Mouse (Mus musculus) myocyte (in vitro differentiated cells): ENCODE data around the gene Hist1h3d. TPM values are rescaled to one million over a fixed set of nuclear protein-coding genes. Genes with fewer than 3 reads are reported as not detected.
"Not testable (repeated sequence)": the region's sequence is repeated elsewhere in the genome, so short reads cannot be mapped to it uniquely, and the experiment has no call there.

Source experiments
- H3K27me3 ChIP-seq: one replicate; pipeline ENCODE4 v1.6.1; 2011; ENCODE audit not compliant: control insufficient read depth, insufficient read depth, insufficient read length
- H3K36me3 ChIP-seq: one replicate; pipeline ENCODE4 v1.6.1; 2011; ENCODE audit not compliant: control insufficient read depth, insufficient read depth
- H3K4me2 ChIP-seq: one replicate; pipeline ENCODE4 v1.6.1; 2011; ENCODE audit warnings: low read depth, control low read depth
- H3K4me3 ChIP-seq: one replicate; pipeline ENCODE4 v1.5.1; 2011; ENCODE audit warnings: mild to moderate bottlenecking, control low read depth, moderate library complexity
- H3K79me2 ChIP-seq: one replicate; pipeline ENCODE4 v1.6.1; 2011; ENCODE audit not compliant: control insufficient read depth, insufficient read depth
- H3ac ChIP-seq: one replicate; pipeline ENCODE4 v1.6.1; 2011; ENCODE audit not compliant: control insufficient read depth, insufficient read length
- CEBPB ChIP-seq: IDR thresholded peaks from 2 replicates; pipeline ENCODE4 v1.6.1; 2011; ENCODE audit warnings: mild to moderate bottlenecking, moderate library complexity; ENCODE audit not compliant: poor library complexity, insufficient read depth, severe bottlenecking
- E2F4 ChIP-seq: IDR thresholded peaks from one replicate; pipeline ENCODE4 v1.6.1; 2011; ENCODE audit warnings: mild to moderate bottlenecking, control low read depth, moderate library complexity; ENCODE audit not compliant: insufficient read depth
- MAX ChIP-seq: IDR thresholded peaks from one replicate; pipeline ENCODE4 v1.6.1; 2011; ENCODE audit warnings: low read depth, mild to moderate bottlenecking, control low read depth
- MYOD1 ChIP-seq, 3 experiments: IDR thresholded peaks; one replicate each; pipeline ENCODE4 v1.6.1; 2011; ENCODE audit warnings: control low read depth in 2 of 3, low read depth in 2 of 3, mild to moderate bottlenecking in 2 of 3, moderate library complexity in 1 of 3; ENCODE audit not compliant: insufficient read length in 2 of 3, control insufficient read depth in 1 of 3
- MYOG ChIP-seq, 3 experiments: IDR thresholded peaks; one replicate each; pipeline ENCODE4 v1.6.1; 2011; ENCODE audit warnings: control low read depth in 2 of 3, low read depth in 2 of 3, mild to moderate bottlenecking in 2 of 3; ENCODE audit not compliant: insufficient read length in 2 of 3, control insufficient read depth in 1 of 3, insufficient read depth in 1 of 3
- POLR2A ChIP-seq: IDR thresholded peaks from one replicate; pipeline ENCODE4 v1.6.1; 2011; ENCODE audit warnings: low read depth, mild to moderate bottlenecking, control low read depth, moderate library complexity; ENCODE audit not compliant: insufficient read length
- POLR2AphosphoS2 ChIP-seq: IDR thresholded peaks from one replicate; pipeline ENCODE4 v1.6.1; 2011; ENCODE audit warnings: low read depth, control low read depth; ENCODE audit not compliant: insufficient read length
- REST ChIP-seq: IDR thresholded peaks from one replicate; pipeline ENCODE4 v1.6.1; 2011; ENCODE audit warnings: mild to moderate bottlenecking, control low read depth, moderate library complexity; ENCODE audit not compliant: insufficient read depth, insufficient read length
- SRF ChIP-seq: IDR thresholded peaks from one replicate; pipeline ENCODE4 v1.6.1; 2011; ENCODE audit warnings: low read depth; ENCODE audit not compliant: control insufficient read depth, insufficient read length
- TCF12 ChIP-seq: IDR thresholded peaks from one replicate; pipeline ENCODE4 v1.6.1; 2011; ENCODE audit warnings: mild to moderate bottlenecking, control low read depth; ENCODE audit not compliant: poor library complexity, insufficient read depth, severe bottlenecking
- TCF3 ChIP-seq: IDR thresholded peaks from one replicate; pipeline ENCODE4 v1.6.1; 2011; ENCODE audit warnings: low read depth, control low read depth; ENCODE audit not compliant: insufficient read length
- USF1 ChIP-seq: IDR thresholded peaks from one replicate; pipeline ENCODE4 v1.6.1; 2011; ENCODE audit warnings: low read depth, mild to moderate bottlenecking, control low read depth, moderate library complexity
- polyA plus RNA-seq: library from polyadenylated mRNA; unstranded; fragments of >200 nt; fragmentation: generic; extraction: Trizol; gene quantifications from one replicate; pipeline ENCODE4 v1.2.1, GENCODE M21; 2012; ENCODE audit warnings: missing spikeins

Gene Hist1h3d
- polyA plus RNA-seq, 1 experiment = 2.5 TPM

- TF ChIP-seq POLR2AphosphoS2 (peak; percentile 83), TCF12 (no peak), POLR2A (peak; percentile 77), SRF (no peak), TCF3 (no peak), REST (no peak), MYOD1 (IDR thresholded peaks at IDR 0.05; ENCODE audit: control insufficient read depth in 1 of 3, insufficient read length in 2 of 3, low read depth in 2 of 3) (no peak), USF1 (no peak), MYOG (IDR thresholded peaks at IDR 0.05; ENCODE audit: control insufficient read depth in 1 of 3, insufficient read depth in 1 of 3, insufficient read length in 2 of 3, low read depth in 2 of 3) (peak in 1 of 3 experiments; percentile 22), CEBPB (no peak), MAX (no peak), E2F4 (no peak)
- Histone ChIP-seq H3K4me3 (peak within 1 kb of the TSS; percentile 37), H3K27me3 (no peaks in the 10 kb centered on the region), H3ac (no peak within 1 kb of the TSS), H3K4me2 (peak within 1 kb of the TSS; percentile 91), H3K36me3 (no peaks in the 10 kb centered on the region), H3K79me2 (peaks cover 6% of the 10 kb centered on the region)
Measured at GRCm38 (mm10) chr13:23543965-23544786, 31.4 kb upstream of the Hist1h3d start, which contains the start of gene Hist1h3f. Hist1h3f (plus strand) TSS chr13:23544052.

GRCm38 (mm10) chr13:23544787-23545120 is 30.8 kb upstream of the Hist1h3d start:
- not testable (repeated sequence) for H3K36me3 ChIP-seq, H3ac ChIP-seq, H3K27me3 ChIP-seq, H3K79me2 ChIP-seq
- Histone ChIP-seq H3K4me2 (peak overlapping the region; percentile 42), H3K4me3 (peak overlapping the region; percentile 37)

DNA sequence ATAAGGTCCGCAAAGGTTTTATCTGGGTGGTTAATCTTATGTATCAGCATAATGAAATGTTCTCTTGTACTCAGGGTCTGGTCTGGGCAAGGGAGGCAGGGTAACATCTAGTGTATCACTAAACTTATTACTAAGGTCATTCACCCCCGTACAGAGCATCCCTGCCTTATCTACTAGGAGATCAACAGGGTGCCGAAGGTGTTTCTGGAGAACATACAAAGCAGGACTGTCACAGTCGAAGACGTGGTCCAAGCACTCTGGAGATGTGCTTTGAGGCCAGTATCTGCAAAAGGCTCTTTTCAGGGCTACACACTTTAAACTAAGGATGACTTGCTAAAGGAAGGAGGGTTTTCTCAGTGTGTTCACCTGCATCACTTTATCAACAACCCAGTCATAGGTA is 28.9 kb upstream of the Hist1h3d start:
- Histone ChIP-seq H3K79me2 (peaks cover 4% of the 10 kb centered on the region), H3K4me3 (no peak overlapping the region), H3ac (no peak overlapping the region), H3K4me2 (no peak overlapping the region), H3K27me3 (no peaks in the 10 kb centered on the region), H3K36me3 (no peaks in the 10 kb centered on the region)
- no peak for TF ChIP-seq POLR2A
- TF ChIP-seq REST = no peak
- TF ChIP-seq POLR2AphosphoS2 = no peak
- no peak for TF ChIP-seq E2F4
- TF ChIP-seq SRF = no peak
- TF ChIP-seq CEBPB = no peak
- TF ChIP-seq USF1 = no peak
- TF ChIP-seq MAX = no peak
- TF ChIP-seq TCF12 = no peak
- TF ChIP-seq MYOD1 (IDR thresholded peaks at IDR 0.05; ENCODE audit: control insufficient read depth in 1 of 3, insufficient read length in 2 of 3, low read depth in 2 of 3) = no peak
- no peak for TF ChIP-seq MYOG (IDR thresholded peaks at IDR 0.05; ENCODE audit: control insufficient read depth in 1 of 3, insufficient read depth in 1 of 3, insufficient read length in 2 of 3, low read depth in 2 of 3)
- no peak for TF ChIP-seq TCF3

- Histone ChIP-seq H3ac (no peak overlapping the region), H3K79me2 (no peaks in the 10 kb centered on the region), H3K36me3 (no peaks in the 10 kb centered on the region), H3K4me3 (peak overlapping the region; percentile 17), H3K27me3 (no peaks in the 10 kb centered on the region), H3K4me2 (peak overlapping the region; percentile 62)
- TF ChIP-seq CEBPB (no peak), POLR2AphosphoS2 (peak; percentile 47)
Measured at GRCm38 (mm10) chr13:23550761-23551145, 24.8 kb upstream of the Hist1h3d start.

DNA sequence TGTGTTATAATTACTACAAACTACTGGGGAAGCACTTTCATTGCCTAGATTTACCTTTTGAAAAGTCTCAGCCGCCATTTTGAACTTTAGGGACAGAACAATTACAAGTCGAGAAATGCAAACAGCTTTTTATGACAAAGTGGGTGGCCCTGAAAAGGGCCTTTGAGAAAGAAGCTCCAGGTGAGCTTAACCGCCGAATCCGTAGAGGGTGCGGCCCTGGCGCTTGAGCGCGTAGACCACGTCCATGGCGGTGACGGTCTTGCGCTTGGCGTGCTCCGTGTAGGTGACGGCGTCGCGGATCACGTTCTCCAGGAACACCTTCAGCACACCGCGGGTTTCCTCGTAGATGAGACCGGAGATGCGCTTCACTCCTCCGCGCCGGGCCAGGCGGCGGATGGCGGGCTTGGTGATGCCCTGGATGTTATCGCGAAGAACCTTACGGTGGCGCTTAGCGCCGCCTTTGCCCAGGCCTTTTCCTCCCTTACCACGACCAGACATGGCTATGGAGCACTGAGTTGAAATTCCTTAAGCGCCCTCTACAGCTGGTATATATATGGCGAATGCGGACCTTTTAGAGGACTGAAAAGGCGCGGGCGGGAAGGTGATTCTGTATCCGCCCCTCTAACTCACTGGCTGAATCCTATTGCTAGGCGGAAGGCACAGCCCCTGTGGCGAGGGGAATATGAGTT is 24.3 kb upstream of the Hist1h3d start, which contains the start of gene Hist1h4f:
TSS of gene Hist1h4f (minus strand) at position 503 of the 689 bp plus-strand sequence.
- H3K27me3 ChIP-seq, H3K36me3 ChIP-seq, H3K79me2 ChIP-seq, H3ac ChIP-seq: not testable (repeated sequence)
- peak; percentile 99 for TF ChIP-seq POLR2AphosphoS2
- TF ChIP-seq POLR2A = peak; percentile 92
- peak; percentile 86 for TF ChIP-seq E2F4
- TF ChIP-seq SRF = peak; percentile 41
- Histone ChIP-seq H3K4me3 (peak within 1 kb of the TSS; percentile 17), H3K4me2 (peak within 1 kb of the TSS; percentile 62)
